Mouse (Mus musculus) T-helper 1 cell (primary cell): Measurements from ENCODE around the gene Zfp58.
"Not testable (repeated sequence)": the region's sequence is repeated elsewhere in the genome, so short reads cannot be mapped to it uniquely, and the experiment has no call there.

Experiments
- in situ Hi-C: fragments of 300-600 bp; cut with MboI, MseI; formaldehyde crosslinking; loops from one replicate; pipeline ENCODE4 v1.15.1; 2025; ENCODE audit warnings: high pct_unique_total_duplicates

Zfp58 gene

DNA sequence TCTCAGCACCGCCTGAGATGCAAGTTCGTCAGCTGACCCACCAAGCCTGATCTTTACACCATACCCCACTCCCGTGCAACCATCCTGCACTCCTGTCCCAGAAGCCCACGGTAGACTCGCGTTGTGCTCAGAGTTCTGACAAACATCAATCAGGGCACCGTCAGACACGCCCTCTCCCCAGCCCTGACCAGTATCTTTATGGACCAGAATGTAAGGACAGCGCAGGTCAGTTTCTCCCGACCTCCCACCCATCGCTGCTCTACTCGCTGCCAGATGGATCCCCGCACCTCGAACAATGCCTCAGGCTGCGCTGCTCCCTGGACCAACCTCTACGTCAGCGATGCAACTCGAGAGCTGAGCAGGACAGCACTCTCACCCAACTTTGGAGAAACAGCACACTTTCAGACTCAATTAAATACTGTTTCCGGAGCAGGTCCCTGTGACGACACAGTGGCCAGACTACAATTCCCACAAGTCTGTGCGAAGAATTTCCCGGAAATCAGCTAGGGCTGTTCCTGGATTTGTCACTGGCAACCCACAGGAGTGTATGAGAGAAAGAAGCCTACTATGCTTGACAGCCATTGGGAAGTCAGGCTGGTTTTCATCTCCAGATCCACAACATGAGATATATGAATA lies at the start of gene Zfp58:
Zfp58 (minus strand) TSS at position 472 of the 636 bp plus-strand sequence.
- in situ Hi-C loops = loop anchor here (10.0 kb wide), 1 partner anchor 185 kb away; the partner anchor contains the start of gene Zfp738

DNA sequence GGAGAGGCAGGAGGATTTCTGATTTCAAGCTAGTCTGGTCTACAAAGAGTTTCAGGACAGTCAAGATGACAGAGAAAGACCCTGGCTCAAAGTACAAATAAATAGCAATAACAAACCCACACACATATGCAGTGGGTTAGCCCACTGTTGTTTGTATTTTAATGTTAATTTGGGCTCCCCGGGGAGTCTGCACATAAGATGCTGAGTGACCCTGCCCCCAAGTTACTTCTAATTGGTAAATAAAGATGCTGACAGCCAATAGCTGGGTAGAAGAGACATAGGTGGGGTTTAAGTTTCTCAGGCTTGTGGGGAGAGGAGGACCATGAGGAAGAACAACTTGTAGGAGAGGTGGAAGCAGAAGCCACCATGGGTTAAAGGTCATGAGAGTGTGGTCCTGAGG lies 45.6 kb upstream of the Zfp58 start:
- in situ Hi-C loops = no loop called here

DNA sequence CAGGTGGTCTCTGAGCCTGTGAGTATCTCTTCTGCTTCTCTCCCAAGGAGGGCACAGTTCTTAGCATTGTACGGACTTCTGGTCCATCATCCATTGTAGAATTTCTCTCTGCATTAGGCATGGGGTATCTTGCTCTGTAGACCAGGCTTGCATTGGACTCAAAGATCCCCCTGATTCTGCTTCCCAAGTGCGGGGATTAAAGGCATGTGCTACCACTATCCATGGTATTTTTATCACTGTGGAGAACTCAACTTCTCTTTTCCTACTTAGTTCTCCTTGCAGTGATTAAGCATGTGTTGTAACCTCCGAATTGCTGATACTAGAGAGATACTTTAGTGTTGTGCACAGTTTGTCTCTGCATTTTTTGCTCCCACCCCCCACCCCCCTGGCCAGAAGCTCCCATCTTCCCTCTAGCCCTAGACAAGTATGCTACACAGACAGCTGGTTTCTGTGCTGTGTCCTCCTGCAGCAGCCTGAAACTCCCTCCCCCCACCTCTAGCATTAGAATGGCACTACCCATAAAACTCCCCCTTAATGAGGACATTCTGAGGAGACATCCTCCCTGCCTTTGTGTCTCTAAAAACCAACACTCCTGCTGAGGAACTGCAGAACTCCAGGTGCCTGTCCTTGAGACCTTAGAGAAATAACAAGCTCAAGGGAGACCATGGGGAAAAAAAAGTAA lies 26.8 kb upstream of the Zfp58 start:
- in situ Hi-C loops = no loop called here

DNA sequence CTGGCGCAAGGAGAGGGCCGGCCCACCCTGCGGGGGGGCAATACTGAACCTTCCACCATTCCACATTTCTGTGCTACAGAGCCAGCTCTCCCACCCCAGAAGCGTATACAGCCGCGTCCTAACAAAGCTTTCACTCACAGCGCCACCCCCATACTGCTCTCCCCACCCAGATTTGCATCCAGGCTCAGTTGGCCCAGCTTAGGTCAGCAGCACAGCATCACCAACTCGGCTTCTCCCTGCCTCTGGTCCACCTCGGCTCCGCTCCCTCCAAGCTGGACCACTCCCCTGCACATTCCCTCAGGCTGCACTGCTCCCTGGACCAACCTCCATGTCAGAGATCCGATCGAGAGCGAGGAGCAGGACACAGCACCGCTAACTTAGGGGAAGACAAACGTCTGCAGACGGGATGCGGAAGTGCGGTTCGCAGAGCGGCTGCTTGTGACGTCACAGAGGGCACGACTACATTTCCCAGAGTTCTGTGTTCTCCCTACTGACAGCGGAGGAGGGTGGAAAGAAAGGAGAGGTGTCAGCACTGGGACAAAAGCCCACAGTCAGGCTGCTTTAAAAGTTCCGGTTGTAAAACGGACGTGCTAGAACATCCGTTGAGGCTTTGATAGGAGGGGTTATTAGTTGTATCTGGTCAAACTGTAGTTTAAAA lies 25.5 kb upstream of the Zfp58 start, which contains the start of the genes Gm26965 and Zfp87:
Gm26965 (minus strand) TSS at position 399 of the 658 bp plus-strand sequence.
Zfp87 (minus strand) TSS at position 425 of the 658 bp plus-strand sequence.
- in situ Hi-C loops = no loop called here

DNA sequence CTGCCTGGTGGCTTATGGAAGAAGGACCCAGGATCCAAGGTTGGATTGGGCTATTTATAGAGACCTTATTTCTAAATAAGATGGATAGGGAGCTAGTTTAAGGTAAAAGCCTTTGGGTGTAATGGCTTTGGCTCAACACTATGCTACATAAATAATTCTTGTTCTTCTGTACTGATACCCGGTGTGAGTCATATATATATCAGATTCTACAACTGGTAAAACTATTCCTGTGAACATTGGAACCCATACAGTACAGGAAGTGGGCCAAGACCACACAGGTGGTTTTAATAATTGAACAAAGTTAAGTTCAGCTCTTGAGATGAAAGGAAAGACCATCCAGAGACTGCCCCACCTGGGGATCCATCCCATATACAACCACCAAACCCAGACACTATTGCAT lies 553 bp upstream of the Zfp58 start:
- in situ Hi-C loops = loop anchor here (10.0 kb wide), 1 partner anchor 184 kb away; the partner anchor contains the start of gene Zfp738

DNA sequence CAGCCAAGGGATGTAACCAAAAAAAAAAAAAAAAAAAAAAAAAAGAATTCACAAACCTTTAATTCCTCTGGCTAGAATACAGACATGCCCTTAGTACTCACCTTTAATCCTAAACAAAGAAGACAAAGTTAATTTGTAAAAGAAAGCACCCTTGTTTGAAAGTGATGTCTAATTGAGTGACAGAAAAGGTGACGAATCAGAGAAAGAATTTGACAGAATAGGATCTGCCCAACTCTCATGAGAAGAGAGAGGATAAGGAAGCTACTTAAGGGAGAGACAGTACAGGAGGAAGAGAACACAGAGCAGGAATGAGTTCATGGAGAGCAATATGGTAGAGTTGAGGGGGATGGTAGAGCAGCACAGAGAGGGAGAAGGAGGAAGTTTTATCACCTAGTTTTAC lies 4.7 kb downstream of the Zfp58 start:
- in situ Hi-C loops = no loop called here

DNA sequence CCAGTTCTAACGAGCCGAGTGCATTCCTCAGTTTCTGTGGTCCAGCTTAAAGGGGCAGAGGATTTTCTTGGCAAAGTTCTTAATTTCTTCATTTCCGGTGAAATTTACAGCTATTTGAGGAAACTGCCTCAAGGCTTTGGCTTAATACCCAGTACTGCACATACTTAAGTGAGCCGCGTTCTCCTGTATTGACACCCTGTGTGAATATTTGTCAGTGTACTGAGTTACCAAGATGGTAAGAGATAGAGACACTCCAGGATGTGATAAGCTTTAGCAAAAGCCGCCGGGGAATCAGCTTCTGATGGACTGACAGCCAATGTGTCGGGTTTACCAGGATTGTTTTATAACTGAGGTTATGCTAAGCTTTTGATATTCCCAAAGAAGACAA lies 15.9 kb downstream of the Zfp58 start:
- in situ Hi-C loops = no loop called here

DNA sequence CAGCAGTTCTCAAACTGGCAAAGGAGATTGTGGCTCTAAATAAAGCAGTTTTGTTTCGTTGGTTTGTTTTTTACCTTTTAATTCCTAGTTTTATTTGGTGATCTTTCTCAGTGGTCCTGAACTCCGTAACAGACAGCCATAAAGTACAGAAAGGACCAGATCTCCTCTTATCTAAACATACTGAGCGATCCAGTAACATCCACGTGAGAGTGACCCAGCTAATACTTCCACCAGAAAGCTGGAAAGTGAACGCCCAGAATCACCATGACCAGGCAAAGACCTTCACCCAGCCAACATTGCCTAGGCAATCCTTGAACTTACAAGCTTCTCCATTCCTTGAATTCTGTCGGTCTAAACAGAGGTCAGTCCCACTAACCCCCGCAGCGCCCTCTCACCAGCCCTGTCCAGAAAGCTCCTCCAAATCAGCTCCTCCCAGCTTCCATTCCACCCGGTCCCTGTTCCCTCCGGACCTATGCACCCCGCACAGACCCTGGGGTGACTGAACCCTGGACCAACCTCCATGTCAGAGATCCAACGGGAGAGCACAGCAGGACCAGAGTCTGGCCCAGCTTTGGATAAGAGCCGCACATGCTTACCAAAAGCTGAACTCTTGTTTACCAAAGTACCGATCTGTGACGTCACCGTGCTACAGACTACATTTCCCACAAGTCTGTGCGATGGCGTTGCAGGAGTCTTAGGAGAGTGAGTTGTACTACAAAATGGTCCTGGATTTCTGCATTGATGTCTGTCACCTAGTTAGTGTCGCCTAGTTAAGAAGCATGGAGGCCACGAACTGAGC lies 16.5 kb downstream of the Zfp58 start, which contains the start of gene Zfp874b:
Zfp874b (minus strand) TSS at position 634 of the 799 bp plus-strand sequence.
- in situ Hi-C loops = no loop called here

DNA sequence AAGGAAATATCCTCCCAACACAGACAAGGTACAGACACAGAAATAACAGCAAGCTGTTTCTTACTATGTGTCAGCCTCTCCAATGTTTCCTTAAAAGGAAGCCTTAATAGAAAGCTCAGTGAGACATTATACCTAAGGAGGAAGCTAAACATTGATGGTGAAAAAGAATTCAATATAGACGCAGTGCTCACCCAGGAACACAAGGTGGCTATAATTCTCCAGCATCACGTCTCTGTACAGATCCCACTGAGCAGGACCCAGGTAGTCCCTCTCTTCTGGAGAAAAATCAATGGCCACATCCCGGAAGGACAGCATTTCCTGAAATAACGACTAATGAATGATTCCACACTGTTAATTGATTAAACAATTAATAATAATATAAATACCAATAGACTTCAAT lies 18.8 kb downstream of the Zfp58 start:
- in situ Hi-C loops = no loop called here

DNA sequence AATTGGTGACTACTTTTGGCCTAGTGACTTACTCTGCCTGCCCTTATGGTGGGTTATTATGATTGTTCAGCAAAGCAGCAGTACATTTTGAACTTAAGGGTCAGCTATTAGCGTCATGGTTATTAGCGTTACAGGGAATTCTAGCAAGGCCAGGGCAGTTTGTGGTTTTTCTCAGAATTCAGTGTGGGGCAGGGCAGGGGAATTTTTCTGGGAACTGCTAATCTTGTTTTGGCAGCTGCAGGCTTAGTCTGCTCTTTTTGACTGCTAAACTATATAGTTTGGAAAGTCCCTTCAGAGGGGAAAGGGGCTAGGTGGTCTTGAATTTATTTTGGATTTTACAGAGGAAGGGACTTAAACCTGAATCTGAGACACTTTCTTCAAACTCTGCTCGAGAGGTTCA lies 31.1 kb downstream of the Zfp58 start:
- in situ Hi-C loops = no loop called here

DNA sequence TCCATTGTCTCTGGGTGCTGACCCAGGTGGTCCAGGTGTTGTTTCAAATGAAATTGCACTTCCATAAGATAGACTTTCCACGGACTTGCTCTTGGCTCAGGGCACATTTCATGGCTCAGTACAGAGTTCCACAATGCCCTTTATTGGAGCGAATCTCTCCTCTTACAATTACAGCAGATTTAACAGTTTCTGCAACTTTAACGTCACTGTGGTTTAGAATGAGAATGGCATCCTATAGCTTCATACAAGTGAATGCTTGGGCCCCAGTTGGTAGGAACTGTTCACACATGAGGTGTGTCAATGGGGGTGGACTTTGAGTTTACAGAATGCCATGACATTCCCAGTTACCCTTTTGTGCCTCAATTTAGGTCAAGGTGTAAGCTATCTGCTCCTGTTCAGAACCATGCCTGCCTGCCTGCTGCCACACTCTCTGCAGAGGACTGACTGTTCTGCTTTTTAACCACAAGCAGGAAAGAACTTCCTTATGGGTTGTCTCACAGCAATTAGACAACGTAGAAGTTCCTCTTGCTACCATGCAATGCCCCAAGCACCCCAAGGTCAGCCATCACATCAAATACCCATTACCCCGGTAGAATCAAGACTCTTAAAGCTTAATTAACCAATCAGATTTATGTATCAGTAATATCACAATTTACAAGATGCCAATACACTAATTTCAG lies 36.7 kb downstream of the Zfp58 start:
- in situ Hi-C loops = not testable (repeated sequence)

DNA sequence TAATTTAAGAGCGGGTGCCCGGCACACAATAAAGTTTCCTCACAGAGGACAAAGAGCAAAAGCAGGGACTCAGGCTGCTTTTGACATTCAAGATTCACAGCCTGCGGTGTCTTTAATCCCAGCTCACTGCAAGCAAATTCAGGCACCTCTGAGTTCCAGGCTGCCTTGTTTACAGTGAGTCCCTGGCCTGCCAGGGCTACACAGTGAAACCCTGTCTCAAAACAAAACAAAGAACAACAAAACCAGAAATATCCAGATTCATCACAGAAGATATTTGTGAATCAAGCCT lies 48.4 kb downstream of the Zfp58 start:
- in situ Hi-C loops = loop anchor here (5.0 kb wide), 1 partner anchor 120 kb away; the partner anchor contains the start of gene Zfp595

DNA sequence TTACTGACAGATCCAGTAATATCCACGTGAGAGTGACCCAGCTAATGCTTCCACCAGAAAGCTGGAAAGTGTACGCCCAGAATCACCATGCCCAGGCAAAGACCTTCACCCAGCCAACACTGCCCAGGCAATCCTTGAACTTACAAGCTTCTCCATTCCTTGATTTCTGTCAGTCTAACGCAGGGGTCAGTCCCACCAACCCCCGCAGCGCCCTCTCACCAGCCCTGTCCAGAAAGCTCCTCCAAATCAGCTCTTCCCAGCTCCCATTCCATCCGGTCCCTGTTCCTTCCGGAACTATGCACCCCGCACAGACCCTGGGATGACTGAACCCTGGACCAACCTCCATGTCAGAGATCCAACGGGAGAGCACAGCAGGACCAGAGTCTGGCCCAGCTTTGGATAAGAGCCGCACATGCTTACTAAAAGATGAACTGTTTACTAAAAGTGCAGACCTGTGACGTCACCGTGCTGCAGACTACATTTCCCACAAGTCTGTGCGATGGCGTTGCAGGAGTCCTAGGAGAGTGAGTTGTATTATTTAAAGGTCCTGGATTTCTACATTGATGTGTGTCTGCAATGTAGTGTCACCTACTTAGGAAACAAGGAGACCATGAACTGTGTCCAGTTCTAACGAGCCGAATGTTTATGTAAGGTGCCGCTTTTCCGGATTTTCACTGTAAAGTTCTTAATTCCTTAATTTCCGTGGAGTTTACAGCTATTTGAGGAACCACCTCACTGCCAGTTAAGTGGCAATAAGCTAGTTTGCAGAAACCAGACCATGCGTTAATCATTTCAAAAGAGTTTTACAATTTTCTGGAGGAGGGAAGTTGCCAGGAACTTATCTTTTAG lies 49.0 kb downstream of the Zfp58 start, which contains the start of gene Zfp874a:
Zfp874a (minus strand) TSS at position 453 of the 849 bp plus-strand sequence.
- in situ Hi-C loops = loop anchor here (5.0 kb wide), 1 partner anchor 119 kb away; the partner anchor contains the start of gene Zfp595
